Mouse (Mus musculus) spleen, adult 2 months (tissue): Measurements from ENCODE around the gene Ulk1.
A peak's percentile ranks its signal among the peaks of the same experiment; 100 is the strongest.

ENCODE experiments used
- CTCF ChIP-seq: fragments of 200-500 bp; IDR thresholded peaks from 2 replicates; pipeline ENCODE4 v1.5.1; 2011; ENCODE audit warnings: mild to moderate bottlenecking, inconsistent platforms; ENCODE audit not compliant: insufficient read depth, insufficient read length, insufficient replicate concordance; ENCODE audit errors: extremely low read depth
- POLR2A ChIP-seq: fragments of 200-500 bp; IDR thresholded peaks from 2 replicates; pipeline ENCODE4 v1.6.1; 2011; ENCODE audit warnings: low read depth, low read length, inconsistent platforms

- peak; percentile 84 for TF ChIP-seq POLR2A
- TF ChIP-seq CTCF, result peak; percentile 70
These were observed 39.3 kb downstream of the Ulk1 start, which contains the start of gene Ep400 for GRCm38 (mm10) chr5:110770448-110771158.
